Mouse (Mus musculus) thymus, adult 2 months (tissue): ENCODE results near the gene Eral1.

Experiments used
- CTCF ChIP-seq: fragments of 200-500 bp; IDR thresholded peaks from 2 replicates; pipeline ENCODE4 v1.5.1; 2012; ENCODE audit warnings: mild to moderate bottlenecking, control low read depth, low read length, moderate library complexity, borderline replicate concordance; ENCODE audit not compliant: control insufficient read depth, poor library complexity, insufficient read depth; ENCODE audit errors: extremely low read depth
- POLR2A ChIP-seq: fragments of 200-500 bp; IDR thresholded peaks from 2 replicates; pipeline ENCODE4 v1.6.1; 2012; ENCODE audit warnings: mild to moderate bottlenecking, low read length, control low read depth, moderate library complexity; ENCODE audit not compliant: control insufficient read depth, poor library complexity, insufficient read depth; ENCODE audit errors: extremely low read depth

GRCm38 (mm10) chr11:78062563-78062962 lies 17.6 kb downstream of the Eral1 start:
- TF ChIP-seq POLR2A (no peak), CTCF (no peak)
